Mouse (Mus musculus) spleen, adult 2 months (tissue): ENCODE measurements around the gene Angel1.

Experiments
- CTCF ChIP-seq: fragments of 200-500 bp; IDR thresholded peaks from 2 replicates; pipeline ENCODE4 v1.5.1; 2011; ENCODE audit warnings: mild to moderate bottlenecking, inconsistent platforms; ENCODE audit not compliant: insufficient read depth, insufficient read length, insufficient replicate concordance; ENCODE audit errors: extremely low read depth
- POLR2A ChIP-seq: fragments of 200-500 bp; IDR thresholded peaks from 2 replicates; pipeline ENCODE4 v1.6.1; 2011; ENCODE audit warnings: low read depth, low read length, inconsistent platforms

- TF ChIP-seq POLR2A (no peak), CTCF (no peak)
These were observed 20.4 kb downstream of the Angel1 start for GRCm38 (mm10) chr12:86705843-86706242.
